Mouse (Mus musculus) neural tube, embryonic 10.5 days (tissue): ENCODE data around the gene Cyp2ab1.

Experiments
- DNase-seq: peaks from one replicate; pipeline ENCODE4 v3.0.0-alpha.2; 2017; ENCODE audit warnings: low spot score; ENCODE audit errors: extremely low spot score

Gene Cyp2ab1

GRCm38 (mm10) chr16:20271339-20271738, 53.9 kb downstream of the Cyp2ab1 start:
- no peak for DNase-seq

GRCm38 (mm10) chr16:20265089-20265488, 60.1 kb downstream of the Cyp2ab1 start:
- no peak for DNase-seq
